Mouse (Mus musculus): ENCODE results near the gene Atp6v0e.

DNA sequence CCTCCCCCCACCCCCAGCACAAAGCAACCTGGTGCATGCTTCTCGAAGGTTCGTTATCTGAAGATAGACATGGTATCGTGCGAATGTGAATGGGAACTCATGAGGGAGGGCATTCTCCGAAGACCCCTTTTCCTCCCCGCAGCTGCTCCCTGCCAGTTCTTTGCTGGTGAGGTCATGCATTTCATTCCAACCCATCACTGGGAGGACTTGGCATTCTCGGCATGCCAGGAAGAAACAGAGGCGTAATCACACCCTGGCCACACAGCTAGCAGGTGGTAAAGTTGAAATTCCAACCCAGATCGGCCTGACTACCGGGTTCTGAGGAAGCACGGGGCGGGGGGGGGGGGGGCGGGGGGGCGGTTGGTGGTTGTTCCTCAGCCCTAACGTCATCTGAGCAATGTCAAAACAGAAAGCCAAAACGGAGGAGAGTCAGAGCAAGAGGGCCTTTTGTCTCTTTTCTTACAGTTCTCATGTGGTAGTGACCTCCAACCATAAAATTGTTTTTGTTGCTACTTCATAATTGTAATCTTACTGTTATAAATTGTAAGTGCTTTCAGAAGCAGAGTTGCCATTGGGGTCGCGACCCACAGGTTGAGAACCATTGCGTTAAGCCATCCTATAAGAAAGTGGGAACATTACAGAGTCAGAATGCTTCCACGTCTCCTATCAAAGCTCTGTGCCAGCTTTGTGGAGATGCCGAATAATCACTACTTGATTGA, 4.0 kb upstream of the Atp6v0e start:
- TF ChIP-seq CTCF (IDR thresholded peaks at IDR 0.05; ENCODE audit: control insufficient read depth, insufficient read depth, low read length): no peak
- TF ChIP-seq POLR2A (IDR thresholded peaks at IDR 0.05; ENCODE audit: borderline replicate concordance, control insufficient read depth, low read depth, low read length): no peak
